Mouse (Mus musculus) midbrain, embryonic 10.5 days (tissue): ENCODE results near the gene Abhd17c. TPM values are rescaled to one million over a fixed set of nuclear protein-coding genes. Genes with fewer than 3 reads are reported as not detected.
"Not testable (repeated sequence)": the region's sequence is repeated elsewhere in the genome, so short reads cannot be mapped to it uniquely, and the experiment has no call there.

Experiments used
- DNase-seq: peaks from one replicate; pipeline ENCODE4 v3.0.0-alpha.2; 2017; ENCODE audit warnings: low spot score
- H3K27ac ChIP-seq: fragments of 300-500 bp; sonication (generic); replicated peaks from 2 replicates; pipeline ENCODE4 v1.5.1; 2016; ENCODE audit warnings: mild to moderate bottlenecking
- H3K27me3 ChIP-seq: fragments of 300-500 bp; sonication (generic); 2 replicates; pipeline ENCODE4 v1.6.1; 2016; ENCODE audit warnings: low read depth, mild to moderate bottlenecking; ENCODE audit not compliant: poor library complexity, severe bottlenecking
- H3K36me3 ChIP-seq: fragments of 300-500 bp; sonication (generic); 2 replicates; pipeline ENCODE4 v1.6.1; 2016; ENCODE audit warnings: mild to moderate bottlenecking, moderate library complexity
- H3K4me1 ChIP-seq: fragments of 300-500 bp; sonication (generic); 2 replicates; pipeline ENCODE4 v1.6.1; 2016
- H3K4me3 ChIP-seq: fragments of 300-500 bp; sonication (generic); 2 replicates; pipeline ENCODE4 v1.5.1; 2016; ENCODE audit warnings: mild to moderate bottlenecking, moderate library complexity
- H3K9me3 ChIP-seq: fragments of 300-500 bp; sonication (generic); replicated peaks from 2 replicates; pipeline ENCODE4 v1.6.1; 2016; ENCODE audit warnings: mild to moderate bottlenecking
- WGBS: fragments of 180-500 bp; shearing (Covaris S2); methylation state at CpG from one replicate; pipeline ENCODE4 v1.1.7; 2016; 5-methylcytosine and 5-hydroxymethylcytosine counted together
- polyA plus RNA-seq: library from polyadenylated mRNA; unstranded; fragments of >200 nt; fragmentation: Nextera tagmentation; extraction: Ambion mirVana; gene quantifications from 2 replicates; pipeline ENCODE4 v1.2.1, GENCODE M21; 2016

Gene Abhd17c
- polyA plus RNA-seq, 1 experiment from 2014 or later = 11.9 TPM

DNA sequence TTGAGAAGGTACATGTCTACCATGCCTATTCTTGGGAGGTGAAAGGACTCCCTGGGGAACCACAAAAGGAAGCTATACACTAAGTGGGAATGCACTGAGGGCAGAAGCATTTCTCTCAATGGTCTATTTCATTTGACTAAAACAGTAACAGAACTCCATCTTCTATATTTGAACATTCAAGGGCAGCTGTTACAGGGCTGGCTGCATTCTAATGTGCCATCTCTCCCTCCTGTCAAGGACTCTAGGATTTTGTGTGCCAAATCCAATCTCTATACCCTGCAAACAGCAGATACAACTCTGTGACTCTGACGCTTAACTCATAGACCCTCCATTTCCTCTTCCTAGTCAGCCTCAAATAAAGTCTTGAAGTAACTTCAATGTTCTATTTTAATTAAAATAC lies 26.0 kb downstream of the Abhd17c start:
- Histone ChIP-seq H3K27me3 (no peaks in the 10 kb centered on the region), H3K27ac (no peak overlapping the region), H3K4me1 (peaks cover 7% of the 10 kb centered on the region), H3K9me3 (no peaks in the 10 kb centered on the region), H3K36me3 (no peaks in the 10 kb centered on the region), H3K4me3 (no peak overlapping the region)
- DNase-seq = no peak
- WGBS = 90% methylated on average over 1 of the region's 1 CpGs

DNA sequence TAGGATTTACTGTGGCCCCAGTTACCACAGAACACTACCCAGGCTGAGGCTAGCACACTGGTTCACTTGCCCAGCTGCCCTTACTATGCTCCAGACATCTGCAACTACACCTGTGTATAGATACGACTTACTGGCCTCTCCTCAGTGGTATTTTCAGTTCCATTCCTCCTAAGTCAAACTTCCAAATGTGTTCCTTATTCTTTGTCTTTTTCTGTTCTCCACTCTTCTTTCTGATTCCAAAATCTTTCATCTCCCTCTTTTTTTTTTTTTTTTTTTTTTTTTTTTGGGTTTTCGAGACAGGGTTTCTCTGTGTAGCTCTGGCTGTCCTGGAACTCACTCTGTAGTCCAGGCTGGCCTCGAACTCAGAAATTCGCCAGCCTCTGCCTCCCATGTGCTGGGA lies 28.0 kb downstream of the Abhd17c start:
- H3K4me3 ChIP-seq, H3K9me3 ChIP-seq, DNase-seq, H3K36me3 ChIP-seq, H3K27me3 ChIP-seq, H3K27ac ChIP-seq: not testable (repeated sequence)
- WGBS = 90% methylated on average over 3 of the region's 4 CpGs
- peaks cover 20% of the 10 kb centered on the region for H3K4me1 ChIP-seq

DNA sequence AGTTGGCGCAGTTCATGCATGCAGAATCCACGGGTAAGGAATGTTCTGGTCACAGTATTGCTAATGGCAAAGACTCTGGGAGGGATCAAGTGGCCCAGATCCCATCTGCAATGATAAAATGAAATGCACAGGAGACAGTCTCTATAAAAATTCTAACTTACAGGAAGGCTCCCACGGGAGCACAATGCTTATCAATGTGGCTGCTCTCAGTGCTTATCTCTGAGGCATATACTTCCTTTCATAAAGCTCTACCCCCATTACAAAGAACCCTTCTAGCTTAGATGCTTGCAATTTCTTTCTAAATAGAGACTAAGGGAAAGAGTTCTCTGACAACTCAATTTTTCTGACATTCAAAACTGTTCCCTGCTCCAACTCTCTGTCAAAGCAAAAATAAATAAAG lies 29.9 kb downstream of the Abhd17c start:
- no peaks in the 10 kb centered on the region for H3K36me3 ChIP-seq
- WGBS = 88% methylated on average over 3 of the region's 3 CpGs

DNA sequence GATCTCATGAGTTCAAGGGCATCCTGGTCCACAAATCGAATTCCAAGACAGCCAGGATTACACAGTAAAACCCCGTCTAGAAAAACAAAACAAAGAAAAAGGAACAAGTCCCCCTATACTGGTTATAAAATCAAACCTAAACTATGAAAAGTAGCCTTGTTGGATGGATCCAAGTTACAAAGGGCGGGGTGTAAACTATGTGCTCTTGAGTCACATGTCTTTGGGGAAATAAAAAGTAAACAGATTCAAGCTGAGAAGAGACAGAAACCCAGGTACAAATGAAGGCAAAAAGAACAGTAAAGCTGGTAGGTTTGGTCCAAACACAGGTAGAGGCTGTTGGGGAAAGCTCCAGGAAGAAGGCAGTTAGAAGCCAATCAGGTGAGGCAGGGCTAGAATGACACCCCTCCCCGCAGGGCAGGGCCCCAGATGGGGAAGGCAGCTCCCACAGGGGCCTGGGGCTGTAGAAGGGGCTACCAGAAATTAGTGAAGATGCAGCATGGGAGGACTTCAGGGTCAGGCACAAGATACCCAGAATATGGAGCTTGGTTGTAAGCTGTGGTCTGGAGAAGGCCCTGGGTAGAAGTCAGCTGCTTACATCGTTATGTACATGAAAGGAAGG lies 31.4 kb downstream of the Abhd17c start:
- WGBS = 76% methylated on average over 5 of the region's 5 CpGs
- no peak overlapping the region for H3K4me3 ChIP-seq
- no peak overlapping the region for H3K27ac ChIP-seq
- H3K27me3 ChIP-seq = no peaks in the 10 kb centered on the region
- DNase-seq = no peak
- peaks cover 8% of the 10 kb centered on the region; the same call in 1 of the 2 replicates for H3K36me3 ChIP-seq
- H3K9me3 ChIP-seq = no peaks in the 10 kb centered on the region
- peaks cover 17% of the 10 kb centered on the region for H3K4me1 ChIP-seq

More for the DNA sequence above, 29.9 kb downstream of the Abhd17c start:
- no peaks in the 10 kb centered on the region for H3K27me3 ChIP-seq
- no peak overlapping the region for H3K27ac ChIP-seq
- H3K4me1 ChIP-seq = peaks cover 17% of the 10 kb centered on the region
- no peaks in the 10 kb centered on the region for H3K9me3 ChIP-seq
- no peak overlapping the region for H3K4me3 ChIP-seq
- no peak for DNase-seq

DNA sequence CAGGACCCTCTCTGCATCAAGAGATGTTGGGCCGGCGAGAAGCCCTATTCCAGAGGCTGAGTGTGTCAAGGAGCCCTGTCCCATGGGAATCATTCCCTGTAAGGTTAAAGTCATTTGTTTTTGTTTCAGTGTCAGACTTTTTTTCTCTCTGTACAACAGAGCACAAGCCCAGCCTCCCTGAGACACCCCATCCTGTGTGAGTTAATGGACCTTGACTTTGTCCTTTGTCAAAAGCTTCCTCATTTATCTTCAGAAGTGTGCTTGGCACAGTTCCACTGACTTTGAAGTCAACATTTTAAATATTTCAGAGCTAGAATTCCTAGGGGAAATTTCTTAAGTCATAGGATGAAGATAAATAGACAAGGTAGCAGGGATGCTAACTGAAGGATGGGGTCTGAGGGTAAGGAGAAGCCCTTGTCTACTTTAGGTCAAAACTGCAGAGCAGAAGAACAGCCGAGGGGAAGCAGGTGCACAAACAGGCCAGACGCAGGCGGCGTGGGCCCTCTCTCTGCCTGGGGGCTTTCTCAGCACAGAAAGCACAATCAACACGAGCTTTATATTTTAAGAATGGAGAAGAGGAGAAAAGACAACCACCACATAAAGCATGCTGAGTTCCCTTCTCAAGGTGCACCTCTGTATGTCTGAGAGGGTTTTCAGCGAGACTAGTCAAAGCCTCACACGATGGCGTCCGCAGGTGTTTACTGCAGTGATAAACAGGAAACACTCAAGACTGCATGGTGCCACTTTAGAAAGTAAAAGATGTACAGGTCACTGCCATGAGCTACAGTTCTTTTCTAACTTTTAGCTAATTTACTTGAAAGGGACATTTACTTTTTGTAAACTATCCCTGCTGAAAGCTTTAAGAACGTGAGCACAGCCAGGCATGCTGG lies 32.2 kb downstream of the Abhd17c start:
- 84% methylated on average over 12 of the region's 12 CpGs for WGBS
- H3K9me3 ChIP-seq = no peaks in the 10 kb centered on the region
- H3K27me3 ChIP-seq = no peaks in the 10 kb centered on the region
- H3K4me1 ChIP-seq = peaks cover 17% of the 10 kb centered on the region
- DNase-seq = no peak
- no peak overlapping the region for H3K27ac ChIP-seq
- H3K36me3 ChIP-seq = peaks cover 9% of the 10 kb centered on the region; the same call in 1 of the 2 replicates
- H3K4me3 ChIP-seq = no peak overlapping the region

DNA sequence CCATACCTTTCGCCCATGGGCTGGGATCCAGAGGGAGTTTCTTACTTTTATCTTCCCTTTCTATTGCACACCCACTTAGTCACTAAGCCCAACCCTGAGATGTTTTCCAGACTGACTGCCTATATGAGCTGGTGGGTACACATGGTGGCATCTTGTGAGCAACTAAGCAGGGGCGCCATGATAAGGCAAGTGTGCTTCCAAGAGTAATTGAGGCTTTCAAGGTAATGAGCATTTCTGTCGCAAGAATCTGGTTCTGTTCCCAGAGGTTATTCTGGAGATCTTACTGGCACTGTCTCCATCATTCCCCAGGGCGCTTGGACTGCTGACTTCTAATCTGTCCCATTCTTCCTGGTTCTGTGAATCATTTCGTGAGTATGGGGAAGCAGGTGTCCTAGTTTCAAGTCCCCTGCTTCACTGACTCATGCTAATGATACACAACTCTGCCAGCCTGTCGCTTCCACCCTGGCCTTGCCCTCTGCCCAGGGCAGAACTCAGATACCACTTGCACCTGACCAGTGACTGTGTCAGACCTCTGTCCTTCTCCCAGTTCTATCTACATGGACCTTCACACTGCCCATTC lies 34.1 kb downstream of the Abhd17c start:
- Histone ChIP-seq H3K9me3 (no peaks in the 10 kb centered on the region), H3K27ac (no peak overlapping the region), H3K36me3 (peaks cover 24% of the 10 kb centered on the region), H3K4me1 (peaks cover 23% of the 10 kb centered on the region), H3K27me3 (no peaks in the 10 kb centered on the region), H3K4me3 (no peak overlapping the region)
- WGBS = 93% methylated on average over 6 of the region's 6 CpGs
- DNase-seq = no peak

DNA sequence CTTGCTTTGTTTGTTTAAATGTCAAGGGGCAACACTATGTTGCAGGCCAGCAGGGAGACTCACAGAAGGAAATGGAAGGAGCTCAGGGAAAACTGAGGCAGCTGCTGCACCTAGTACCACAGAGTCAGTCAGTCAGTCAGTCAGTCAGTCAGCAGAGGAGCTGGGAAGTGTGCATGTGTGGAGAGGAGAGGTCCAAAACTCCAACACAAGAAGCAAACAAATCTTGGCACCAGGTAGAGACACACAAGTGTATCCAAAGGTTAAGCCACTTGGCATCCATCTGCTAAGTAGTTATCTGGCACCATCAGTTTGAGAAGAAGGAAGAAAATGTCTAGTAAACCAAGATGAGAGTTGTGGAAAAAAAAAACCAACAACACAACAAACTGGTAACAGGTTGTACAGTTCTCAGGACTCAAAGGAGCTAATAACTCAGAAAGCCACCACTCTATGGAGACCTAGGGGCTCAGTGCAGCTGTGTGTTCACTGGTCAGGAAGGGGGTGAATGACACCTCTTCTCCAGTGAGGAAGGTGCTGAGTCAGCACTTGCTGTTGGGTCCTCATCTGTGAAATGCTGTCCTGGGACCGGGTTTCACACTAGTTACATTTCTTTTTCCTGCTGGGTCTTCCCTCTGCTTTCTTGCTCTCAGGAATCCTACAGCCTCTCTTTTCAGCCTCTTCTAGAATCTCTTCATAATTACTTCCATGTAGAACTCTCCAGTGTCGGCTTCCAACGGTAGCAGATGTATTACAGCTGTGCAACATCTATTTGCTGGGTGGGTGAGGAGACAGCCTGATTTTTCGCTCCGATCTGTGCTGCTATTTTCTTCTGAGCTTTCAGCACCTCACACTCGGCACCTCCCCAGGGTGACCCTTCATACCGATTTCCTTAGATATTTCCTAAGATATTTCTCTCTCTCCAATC lies 34.8 kb downstream of the Abhd17c start:
- 87% methylated on average over 7 of the region's 7 CpGs for WGBS
- Histone ChIP-seq H3K27ac (no peak overlapping the region), H3K4me1 (peaks cover 23% of the 10 kb centered on the region), H3K9me3 (no peaks in the 10 kb centered on the region), H3K36me3 (peaks cover 32% of the 10 kb centered on the region), H3K4me3 (no peak overlapping the region), H3K27me3 (no peaks in the 10 kb centered on the region)
- DNase-seq = no peak

DNA sequence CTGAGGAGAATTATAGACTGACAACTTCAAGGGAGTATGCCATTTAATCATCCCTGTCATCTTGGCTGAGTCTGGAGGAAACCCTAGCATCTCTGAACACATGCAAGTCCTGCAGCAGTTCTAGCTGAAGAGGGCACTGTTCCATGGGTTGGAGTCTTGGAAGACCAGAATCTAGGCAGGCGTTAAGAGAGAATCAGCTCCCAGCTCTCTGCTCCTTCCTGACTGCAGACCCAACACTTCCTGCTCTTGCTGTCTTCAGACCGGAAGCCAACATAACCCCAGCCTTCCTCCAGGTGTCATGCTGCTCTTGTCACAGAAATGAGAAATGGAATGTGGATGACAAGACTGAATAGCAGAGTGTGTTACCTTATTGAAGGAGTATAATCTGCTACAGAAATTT lies 36.3 kb downstream of the Abhd17c start:
- Histone ChIP-seq H3K4me3 (no peak overlapping the region), H3K36me3 (peaks cover 45% of the 10 kb centered on the region), H3K4me1 (peaks cover 17% of the 10 kb centered on the region), H3K27ac (no peak overlapping the region), H3K9me3 (no peaks in the 10 kb centered on the region), H3K27me3 (no peaks in the 10 kb centered on the region)
- no peak for DNase-seq
- WGBS = 79% methylated on average over 2 of the region's 2 CpGs

DNA sequence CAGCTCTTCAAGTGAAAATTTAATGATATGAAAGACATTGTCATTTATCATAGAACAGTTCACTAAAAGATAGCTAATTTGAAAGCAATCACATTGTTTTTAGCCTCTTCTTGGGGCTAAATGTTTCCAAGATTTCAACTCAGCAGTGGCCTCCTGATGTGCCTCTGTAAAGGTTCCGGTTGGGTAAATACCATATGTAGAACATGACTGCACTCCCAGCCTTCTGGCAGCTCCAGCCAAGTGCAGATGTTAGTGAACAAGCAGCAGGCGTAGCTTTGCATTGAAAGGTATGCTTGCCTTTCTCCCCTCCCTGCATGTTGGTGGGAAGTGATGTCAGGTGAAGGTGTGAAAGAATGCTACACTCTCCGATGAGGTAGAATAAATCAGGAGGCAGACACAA lies 36.9 kb downstream of the Abhd17c start:
- DNase-seq = no peak
- Histone ChIP-seq H3K36me3 (peaks cover 51% of the 10 kb centered on the region), H3K4me3 (no peak overlapping the region), H3K27me3 (no peaks in the 10 kb centered on the region), H3K4me1 (peaks cover 15% of the 10 kb centered on the region; the same call in 1 of the 2 replicates), H3K9me3 (no peaks in the 10 kb centered on the region), H3K27ac (no peak overlapping the region)
- WGBS = 87% methylated on average over 3 of the region's 3 CpGs

DNA sequence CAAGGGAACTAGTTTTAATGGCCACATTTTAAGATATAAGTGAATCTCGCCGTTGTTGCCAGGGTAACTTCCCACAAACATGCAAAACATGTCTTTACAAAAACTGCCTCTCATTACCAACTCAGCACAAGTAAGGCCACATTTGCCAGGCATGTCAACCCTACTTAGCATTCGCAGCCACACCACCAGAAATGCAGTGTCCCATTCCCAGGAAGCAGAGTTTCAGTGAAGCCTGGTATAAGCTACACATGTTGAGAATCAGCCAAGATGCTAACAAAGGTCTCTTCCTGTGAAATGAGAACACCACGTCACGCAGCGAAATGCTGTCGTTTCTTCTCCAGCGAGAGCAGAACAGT lies 38.7 kb downstream of the Abhd17c start:
- H3K4me3 ChIP-seq = no peak overlapping the region
- H3K9me3 ChIP-seq = no peaks in the 10 kb centered on the region
- peaks cover 69% of the 10 kb centered on the region for H3K36me3 ChIP-seq
- 94% methylated on average over 8 of the region's 8 CpGs for WGBS
- no peak overlapping the region for H3K27ac ChIP-seq
- H3K27me3 ChIP-seq = no peaks in the 10 kb centered on the region
- no peak for DNase-seq
- peaks cover 6% of the 10 kb centered on the region; the same call in 1 of the 2 replicates for H3K4me1 ChIP-seq

DNA sequence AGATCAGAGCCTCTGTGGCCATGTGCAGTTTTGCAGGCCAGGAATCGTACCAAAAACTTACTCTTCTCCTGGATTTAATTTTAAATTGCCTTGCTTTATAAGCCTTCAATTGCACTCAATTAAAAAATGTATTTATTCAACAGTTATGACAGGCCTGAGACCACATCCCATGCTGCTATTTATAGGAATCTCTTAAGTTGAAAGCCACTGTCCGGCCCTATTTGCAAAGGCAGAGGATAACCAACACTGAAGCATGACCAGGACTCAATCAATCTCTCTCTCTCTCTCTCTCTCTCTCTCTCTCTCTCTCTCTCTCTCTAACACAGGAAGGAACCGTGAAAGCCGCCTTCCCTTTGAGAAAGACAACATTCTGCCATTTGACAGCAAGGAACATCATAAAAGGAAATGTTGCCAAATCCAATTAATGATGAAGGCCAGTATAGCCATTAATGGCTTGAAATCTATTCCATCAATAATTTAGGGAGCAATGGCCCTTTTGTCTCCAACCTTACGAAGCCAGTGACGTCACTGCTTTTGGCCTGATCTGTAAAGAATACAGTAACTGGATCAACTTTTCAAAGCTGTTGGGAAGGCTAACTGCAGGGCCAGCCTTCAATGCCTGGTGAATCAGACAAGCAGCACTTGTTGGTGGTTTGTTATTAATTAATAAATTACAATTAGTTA lies 39.2 kb downstream of the Abhd17c start:
- no peak overlapping the region for H3K4me3 ChIP-seq
- no peak for DNase-seq
- H3K27me3 ChIP-seq = no peaks in the 10 kb centered on the region
- WGBS = 89% methylated on average over 6 of the region's 6 CpGs
- no peaks in the 10 kb centered on the region for H3K9me3 ChIP-seq
- no peak overlapping the region for H3K27ac ChIP-seq
- peaks cover 6% of the 10 kb centered on the region; the same call in 1 of the 2 replicates for H3K4me1 ChIP-seq
- H3K36me3 ChIP-seq = peaks cover 74% of the 10 kb centered on the region
